Mouse (Mus musculus) heart, postnatal 0 days (tissue): ENCODE measurements around the gene Slc25a30.

Experiments
- CTCF ChIP-seq: IDR thresholded peaks from 2 replicates; pipeline ENCODE4 v1.5.1; 2016; ENCODE audit warnings: antibody characterized with exemption, control low read depth, low read depth
- EP300 ChIP-seq: IDR thresholded peaks from 2 replicates; pipeline ENCODE4 v1.6.1; 2016; ENCODE audit warnings: antibody characterized with exemption, low read depth

GRCm38 (mm10) chr14:75786868-75787793 is at the start of gene Slc25a30:
- TF ChIP-seq CTCF (no peak), EP300 (peak; percentile 29; the same call in 1 of the 2 replicates)
